ENCODE assay signal across 10 mouse cellular contexts in genomic region chr11:88574575-88575360, GRCm38 (mm10).
DNase-seq lines count a peak whose midpoint lies in the region; ATAC-seq and TF ChIP-seq lines count a peak whose summit lies in the region.
"Had no signal": no experiment of that assay in that cellular context is flagged by ENCODE, and none has a peak within 500 bp of the region (broad histone marks: within the 10 kb centered on the region; RNA-seq: fewer than 3 reads in every experiment).

No protein-coding gene starts in this region.

- TF ChIP-seq CTCF in lung, adult 2 months (IDR thresholded peaks at IDR 0.05; ENCODE audit: insufficient read depth, low read length) = no peak
- 0 out of 2 replicates have a peak, but pooled peaks have one; percentile 5 for TF ChIP-seq CTCF in hindbrain, postnatal 0 days (IDR thresholded peaks at IDR 0.05; ENCODE audit: low read depth)

- H3K27me3 ChIP-seq in lung, embryonic 15.5 days = no peaks in the 10 kb centered on the region
- H3K27me3 ChIP-seq in hindbrain, postnatal 0 days (ENCODE audit: insufficient read depth, low read length) = no peaks in the 10 kb centered on the region
- H3K27me3 ChIP-seq in neural tube, embryonic 15.5 days (replicated peaks) = no peaks in the 10 kb centered on the region
- H3K27me3 ChIP-seq: liver, embryonic 15.5 days had no signal

- no peaks in the 10 kb centered on the region for H3K9me3 ChIP-seq in lung, embryonic 15.5 days
- H3K9me3 ChIP-seq in hindbrain, postnatal 0 days (ENCODE audit: low read length) = no peaks in the 10 kb centered on the region
- no peaks in the 10 kb centered on the region for H3K9me3 ChIP-seq in neural tube, embryonic 15.5 days (replicated peaks)
- H3K9me3 ChIP-seq: liver, embryonic 15.5 days had no signal

- peak; percentile 58 for DNase-seq in gastrocnemius, adult 18-20 months (ENCODE audit: low spot score)
- DNase-seq in gastrocnemius, adult 8-10 months (ENCODE audit: low spot score in 2 of 2) = no peak
- no peak for DNase-seq in lung, adult 2 months
- peak; percentile 73 for DNase-seq in hindbrain, postnatal 0 days (ENCODE audit: low spot score)
- DNase-seq in spleen, postnatal 14 days (ENCODE audit: low spot score in 2 of 2) = no peak
- DNase-seq in adrenal gland, adult 18-20 months (ENCODE audit: low spot score in 2 of 2) = no peak
- DNase-seq: layer of hippocampus, adult 9-11 months had no signal

- TF ChIP-seq POLR2A in lung, adult 2 months (IDR thresholded peaks at IDR 0.05; ENCODE audit: borderline replicate concordance, extremely low read depth, low read depth, low read length) = no peak

- no peak overlapping the region for H3K4me2 ChIP-seq in lung, embryonic 15.5 days
- H3K4me2 ChIP-seq in hindbrain, postnatal 0 days (ENCODE audit: low read depth, low read length) = no peak overlapping the region
- H3K4me2 ChIP-seq in neural tube, embryonic 15.5 days = no peak overlapping the region
- H3K4me2 ChIP-seq: liver, embryonic 15.5 days had no signal

- peak; percentile 43; the same call in 1 of the 2 replicates for ATAC-seq in lung, embryonic 15.5 days (ENCODE audit: borderline replicate concordance, extremely low read depth, low FRiP score, low TSS enrichment)
- ATAC-seq in hindbrain, postnatal 0 days = 0 out of 2 replicates have a peak, but pooled peaks have one; percentile 33
- ATAC-seq in neural tube, embryonic 15.5 days (ENCODE audit: low FRiP score) = no peak

- no peak overlapping the region for H3K9ac ChIP-seq in lung, embryonic 15.5 days
- no peak overlapping the region for H3K9ac ChIP-seq in hindbrain, postnatal 0 days (replicated peaks; ENCODE audit: low read length)
- no peak overlapping the region for H3K9ac ChIP-seq in neural tube, embryonic 15.5 days (replicated peaks)
- H3K9ac ChIP-seq: liver, embryonic 15.5 days had no signal

- H3K36me3 ChIP-seq in lung, embryonic 15.5 days = no peaks in the 10 kb centered on the region
- H3K36me3 ChIP-seq in hindbrain, postnatal 0 days (ENCODE audit: insufficient read depth, low read length) = no peaks in the 10 kb centered on the region
- H3K36me3 ChIP-seq in neural tube, embryonic 15.5 days = no peaks in the 10 kb centered on the region
- H3K36me3 ChIP-seq: liver, embryonic 15.5 days had no signal

- H3K4me1 ChIP-seq in lung, embryonic 15.5 days = peaks cover 48% of the 10 kb centered on the region
- H3K4me1 ChIP-seq in lung, adult 2 months (ENCODE audit: control insufficient read depth, insufficient read depth, low read length) = peaks cover 8% of the 10 kb centered on the region
- H3K4me1 ChIP-seq in hindbrain, postnatal 0 days (ENCODE audit: insufficient read depth, low read length) = peaks cover 37% of the 10 kb centered on the region
- peaks cover 81% of the 10 kb centered on the region for H3K4me1 ChIP-seq in neural tube, embryonic 15.5 days

- H3K27ac ChIP-seq in lung, embryonic 15.5 days = peak overlapping the region; percentile 37
- peak overlapping the region; percentile 45 for H3K27ac ChIP-seq in hindbrain, postnatal 0 days
- H3K27ac ChIP-seq in neural tube, embryonic 15.5 days (replicated peaks) = peak overlapping the region; percentile 70
- H3K27ac ChIP-seq: liver, embryonic 15.5 days had no signal

- WGBS in lung, embryonic 15.5 days = 59% methylated on average over 4 of the region's 4 CpGs
- 70% methylated on average over 4 of the region's 4 CpGs for WGBS in lung, adult 2 months
- 30% methylated on average over 4 of the region's 4 CpGs for WGBS in hindbrain, postnatal 0 days
- WGBS in neural tube, embryonic 15.5 days = 39% methylated on average over 4 of the region's 4 CpGs

- no peak overlapping the region for H3K4me3 ChIP-seq in lung, embryonic 15.5 days
- no peak overlapping the region for H3K4me3 ChIP-seq in lung, adult 2 months (replicated peaks; ENCODE audit: extremely low read depth, low read depth, low read length)
- H3K4me3 ChIP-seq in hindbrain, postnatal 0 days (ENCODE audit: low read length) = no peak overlapping the region
- no peak overlapping the region for H3K4me3 ChIP-seq in neural tube, embryonic 15.5 days (replicated peaks)
- H3K4me3 ChIP-seq: liver, embryonic 15.5 days had no signal

Comparison
In these comparisons a context has a peak if more than half of its experiments do, and no peak if none do; other contexts are left out.
1. DNase-seq: peak in gastrocnemius, adult 18-20 months (single experiment) and hindbrain, postnatal 0 days (single experiment); none in gastrocnemius, adult 8-10 months (0 of 2), lung, adult 2 months (single experiment), spleen, postnatal 14 days (0 of 2) and adrenal gland, adult 18-20 months (0 of 2).
2. Peak in every context shown above with its lines, with median percentiles within 50 percentile points of each other: H3K27ac ChIP-seq.